Mouse (Mus musculus) neural tube, embryonic 14.5 days (tissue): ENCODE data around the gene Trim15. TPM values are rescaled to one million over a fixed set of nuclear protein-coding genes. Genes with fewer than 3 reads are reported as not detected.
"Not testable (repeated sequence)": the region's sequence is repeated elsewhere in the genome, so short reads cannot be mapped to it uniquely, and the experiment has no call there.

Source experiments
- ATAC-seq: fragments of 200-750 bp; cut with Nextera tagmentation; 2 replicates; pipeline ENCODE4 v1.8.0; 2017; ENCODE audit warnings: low read depth, mild to moderate bottlenecking, moderate TSS enrichment, moderate library complexity
- H3K27ac ChIP-seq: fragments of 300-500 bp; sonication (generic); 2 replicates; pipeline ENCODE4 v1.5.1; 2014; ENCODE audit warnings: low read depth, mild to moderate bottlenecking, control low read depth, low read length, moderate library complexity, mixed read lengths
- H3K27me3 ChIP-seq: fragments of 300-500 bp; sonication (generic); 2 replicates; pipeline ENCODE4 v1.6.1; 2014; ENCODE audit warnings: low read length; ENCODE audit not compliant: control insufficient read depth, insufficient read depth
- H3K36me3 ChIP-seq: fragments of 300-500 bp; sonication (generic); 2 replicates; pipeline ENCODE4 v1.6.1; 2014; ENCODE audit warnings: low read length, mixed read lengths; ENCODE audit not compliant: control insufficient read depth, insufficient read depth
- H3K4me1 ChIP-seq: fragments of 300-500 bp; sonication (generic); 2 replicates; pipeline ENCODE4 v1.6.1; 2014; ENCODE audit warnings: low read length; ENCODE audit not compliant: control insufficient read depth, insufficient read depth
- H3K4me2 ChIP-seq: fragments of 300-500 bp; sonication (generic); 2 replicates; pipeline ENCODE4 v1.6.1; 2014; ENCODE audit warnings: mild to moderate bottlenecking, low read depth, low read length, control low read depth
- H3K4me3 ChIP-seq: fragments of 300-500 bp; sonication (generic); 2 replicates; pipeline ENCODE4 v1.5.1; 2014; ENCODE audit warnings: low read depth, low read length, control low read depth, mixed read lengths
- H3K9ac ChIP-seq: fragments of 300-500 bp; sonication (generic); replicated peaks from 2 replicates; pipeline ENCODE4 v1.6.1; 2014; ENCODE audit warnings: low read depth, mild to moderate bottlenecking, control low read depth, low read length, mixed read lengths
- H3K9me3 ChIP-seq: fragments of 300-500 bp; sonication (generic); 2 replicates; pipeline ENCODE4 v1.6.1; 2016; ENCODE audit warnings: low read length; ENCODE audit not compliant: control insufficient read depth
- WGBS: fragments of 180-500 bp; shearing (Covaris S2); extraction: QIAGEN DNeasy Blood & Tissue Kit; methylation state at CpG from one replicate; pipeline ENCODE4 v1.1.7; 2014; 5-methylcytosine and 5-hydroxymethylcytosine counted together
- polyA plus RNA-seq: library from polyadenylated mRNA; unstranded; fragments of >200 nt; fragmentation: Nextera tagmentation; extraction: Ambion mirVana; gene quantifications from 2 replicates; pipeline ENCODE4 v1.2.1, GENCODE M21; 2014

The Trim15 gene
- polyA plus RNA-seq, 1 experiment from 2014 or later: 0.25 TPM

GRCm38 (mm10) chr17:36836874-36837647 lies 29.9 kb downstream of the Trim15 start, which contains the start of gene Trim26:
Gene Trim26, plus strand, starts transcription at chr17:36837134.
- Histone ChIP-seq H3K27me3 (no peaks in the 10 kb centered on the region), H3K36me3 (no peaks in the 10 kb centered on the region), H3K4me1 (peaks cover 5% of the 10 kb centered on the region), H3K9me3 (no peaks in the 10 kb centered on the region), H3K4me2 (peak within 1 kb of the TSS; percentile 63), H3K4me3 (peak within 1 kb of the TSS; percentile 75), H3K9ac (peak within 1 kb of the TSS; percentile 88), H3K27ac (peak within 1 kb of the TSS; percentile 94)
- WGBS: under 1% methylated on average over 58 of the region's 58 CpGs
- peak; percentile 99 for ATAC-seq

- H3K27ac ChIP-seq: peak overlapping the region; percentile 94
- ATAC-seq: peak; percentile 19
- peak overlapping the region; percentile 88 for H3K9ac ChIP-seq
- no peaks in the 10 kb centered on the region for H3K36me3 ChIP-seq
- H3K9me3 ChIP-seq: no peaks in the 10 kb centered on the region
- H3K4me1 ChIP-seq: peaks cover 5% of the 10 kb centered on the region
- H3K4me3 ChIP-seq: peak overlapping the region; percentile 75
- 22% methylated on average over 3 of the region's 3 CpGs for WGBS
- H3K27me3 ChIP-seq: no peaks in the 10 kb centered on the region
- peak overlapping the region; percentile 63 for H3K4me2 ChIP-seq
Measured at GRCm38 (mm10) chr17:36836427-36836812, 30.6 kb downstream of the Trim15 start.

DNA sequence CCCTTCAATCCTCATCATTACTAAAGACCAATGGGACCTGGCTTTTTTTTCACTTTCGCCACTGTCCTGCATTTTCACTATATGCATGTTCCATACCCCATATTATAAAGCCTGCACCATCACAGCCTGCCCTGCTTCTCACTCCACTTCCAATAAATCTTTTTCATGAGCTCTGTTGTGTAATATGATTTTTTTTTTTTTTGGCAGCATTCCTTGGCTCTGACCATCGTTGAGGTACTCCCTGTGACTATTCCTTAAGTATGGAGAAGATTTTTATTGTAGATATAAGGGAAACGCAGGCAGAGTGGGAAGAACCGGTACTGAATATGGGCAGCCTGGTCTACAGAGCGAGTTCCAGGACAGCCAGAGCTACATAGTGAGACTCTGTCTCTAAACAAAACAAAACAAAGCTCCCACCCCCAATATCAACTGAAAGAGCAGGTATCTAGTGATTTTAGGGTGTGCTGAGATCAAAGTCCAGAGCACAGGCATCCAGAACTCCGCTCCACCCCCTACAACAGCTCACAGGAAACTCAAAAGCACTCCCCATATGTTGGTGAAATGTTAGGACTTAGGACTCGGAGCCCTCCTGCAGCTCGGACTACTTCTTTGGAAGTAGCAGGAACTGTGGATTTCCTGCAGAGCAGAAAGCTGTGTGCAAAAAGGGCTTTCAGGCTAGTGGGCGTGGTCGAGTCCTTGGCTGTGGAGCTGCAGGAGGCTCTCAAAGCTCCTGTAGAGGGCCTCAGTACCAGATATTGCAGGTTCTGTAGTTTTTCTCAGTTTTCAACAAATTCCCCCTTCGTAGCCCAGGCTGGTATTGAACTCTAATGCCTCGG lies 31.2 kb downstream of the Trim15 start:
- 38% methylated on average over 12 of the region's 12 CpGs for WGBS
- Histone ChIP-seq H3K36me3 (no peaks in the 10 kb centered on the region), H3K27me3 (no peaks in the 10 kb centered on the region), H3K9me3 (no peaks in the 10 kb centered on the region), H3K27ac (no peak overlapping the region), H3K4me2 (peak overlapping the region; percentile 63; the same call in 1 of the 2 replicates), H3K4me1 (peaks cover 5% of the 10 kb centered on the region), H3K4me3 (no peak overlapping the region), H3K9ac (no peak overlapping the region)
- 0 out of 2 replicates have a peak, but pooled peaks have one; percentile 2 for ATAC-seq

- 60% methylated on average over 4 of the region's 4 CpGs for WGBS
Measured at GRCm38 (mm10) chr17:36832694-36833093, 34.3 kb downstream of the Trim15 start.

DNA sequence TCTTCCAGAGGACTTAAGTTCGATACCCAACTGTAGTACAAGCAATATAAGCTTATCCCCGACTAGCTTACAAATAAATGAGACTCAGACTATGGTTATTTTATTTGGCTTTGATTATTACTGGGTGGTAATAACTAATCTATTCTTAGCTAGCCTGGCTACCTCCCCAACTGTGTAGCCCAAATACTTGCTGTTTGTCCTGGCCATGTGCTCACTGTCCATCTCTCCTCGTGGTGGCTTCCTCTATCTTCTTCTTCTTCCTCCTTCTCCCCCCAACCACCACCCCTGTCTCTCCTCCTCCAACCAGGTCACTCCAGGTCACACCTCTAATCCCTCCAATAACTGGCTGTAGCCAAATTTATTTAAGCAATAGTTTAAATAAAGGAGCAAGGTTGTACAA lies 36.5 kb downstream of the Trim15 start:
- Histone ChIP-seq H3K27ac (no peak overlapping the region), H3K27me3 (no peaks in the 10 kb centered on the region), H3K4me1 (no peaks in the 10 kb centered on the region), H3K4me3 (no peak overlapping the region), H3K9ac (no peak overlapping the region), H3K36me3 (no peaks in the 10 kb centered on the region), H3K9me3 (no peaks in the 10 kb centered on the region), H3K4me2 (no peak overlapping the region)
- 84% methylated on average over 3 of the region's 3 CpGs for WGBS
- no peak for ATAC-seq

More at GRCm38 (mm10) chr17:36832694-36833093, 34.3 kb downstream of the Trim15 start:
- Histone ChIP-seq H3K4me3 (no peak overlapping the region), H3K4me1 (peaks cover 1% of the 10 kb centered on the region), H3K27me3 (no peaks in the 10 kb centered on the region), H3K27ac (no peak overlapping the region), H3K36me3 (no peaks in the 10 kb centered on the region), H3K4me2 (no peak overlapping the region), H3K9me3 (no peaks in the 10 kb centered on the region), H3K9ac (no peak overlapping the region)
- ATAC-seq: no peak

GRCm38 (mm10) chr17:36828488-36828887 lies 38.5 kb downstream of the Trim15 start:
- H3K9me3 ChIP-seq: no peaks in the 10 kb centered on the region
- H3K36me3 ChIP-seq: no peaks in the 10 kb centered on the region
- 87% methylated on average over 2 of the region's 2 CpGs for WGBS
- H3K4me1 ChIP-seq: no peaks in the 10 kb centered on the region
- H3K9ac ChIP-seq: no peak overlapping the region
- no peak overlapping the region for H3K27ac ChIP-seq
- no peak for ATAC-seq
- no peaks in the 10 kb centered on the region for H3K27me3 ChIP-seq
- H3K4me2 ChIP-seq: no peak overlapping the region
- H3K4me3 ChIP-seq: no peak overlapping the region

- H3K36me3 ChIP-seq, H3K9ac ChIP-seq, H3K4me2 ChIP-seq, H3K4me1 ChIP-seq, H3K27me3 ChIP-seq, H3K4me3 ChIP-seq, H3K27ac ChIP-seq, H3K9me3 ChIP-seq: not testable (repeated sequence)
- ATAC-seq: peak; percentile 92
- 12% methylated on average over 5 of the region's 5 CpGs for WGBS
Measured at GRCm38 (mm10) chr17:36826002-36826401, 41.0 kb downstream of the Trim15 start.

DNA sequence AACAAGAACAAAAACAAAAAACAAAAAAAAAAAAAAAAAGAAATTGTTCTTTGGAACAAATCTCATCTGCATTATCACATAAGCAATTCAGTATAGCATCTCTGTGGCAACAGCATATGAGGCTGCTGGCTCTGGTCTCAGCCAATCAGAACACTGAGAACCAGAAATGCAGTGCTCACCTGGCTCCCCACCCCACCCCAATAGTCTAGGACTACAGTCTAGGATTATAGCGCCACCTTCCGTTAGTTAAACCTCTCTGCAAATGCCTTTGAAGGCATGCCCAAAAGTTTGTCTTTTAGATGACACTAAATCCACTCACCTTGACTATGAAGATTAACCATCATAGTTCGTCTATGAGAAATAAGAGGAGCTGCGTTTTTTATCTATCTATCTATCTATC lies 41.5 kb downstream of the Trim15 start:
- ATAC-seq: peak; percentile 71
- Histone ChIP-seq H3K27me3 (no peaks in the 10 kb centered on the region), H3K27ac (no peak overlapping the region), H3K9ac (no peak overlapping the region), H3K36me3 (no peaks in the 10 kb centered on the region), H3K4me1 (no peaks in the 10 kb centered on the region), H3K4me2 (no peak overlapping the region), H3K4me3 (no peak overlapping the region), H3K9me3 (no peaks in the 10 kb centered on the region)
- 34% methylated on average over 4 of the region's 4 CpGs for WGBS

- ATAC-seq: peak; percentile 28; the same call in 1 of the 2 replicates
- no peak overlapping the region for H3K4me2 ChIP-seq
- H3K9ac ChIP-seq: no peak overlapping the region
- H3K4me1 ChIP-seq: no peaks in the 10 kb centered on the region
- no peaks in the 10 kb centered on the region for H3K9me3 ChIP-seq
- H3K36me3 ChIP-seq: no peaks in the 10 kb centered on the region
- no peaks in the 10 kb centered on the region for H3K27me3 ChIP-seq
- no peak overlapping the region for H3K27ac ChIP-seq
- no peak overlapping the region for H3K4me3 ChIP-seq
Measured at GRCm38 (mm10) chr17:36824005-36824404, 43.0 kb downstream of the Trim15 start.
